ENCODE assay signal across 24 mouse cellular contexts in the genomic region with DNA sequence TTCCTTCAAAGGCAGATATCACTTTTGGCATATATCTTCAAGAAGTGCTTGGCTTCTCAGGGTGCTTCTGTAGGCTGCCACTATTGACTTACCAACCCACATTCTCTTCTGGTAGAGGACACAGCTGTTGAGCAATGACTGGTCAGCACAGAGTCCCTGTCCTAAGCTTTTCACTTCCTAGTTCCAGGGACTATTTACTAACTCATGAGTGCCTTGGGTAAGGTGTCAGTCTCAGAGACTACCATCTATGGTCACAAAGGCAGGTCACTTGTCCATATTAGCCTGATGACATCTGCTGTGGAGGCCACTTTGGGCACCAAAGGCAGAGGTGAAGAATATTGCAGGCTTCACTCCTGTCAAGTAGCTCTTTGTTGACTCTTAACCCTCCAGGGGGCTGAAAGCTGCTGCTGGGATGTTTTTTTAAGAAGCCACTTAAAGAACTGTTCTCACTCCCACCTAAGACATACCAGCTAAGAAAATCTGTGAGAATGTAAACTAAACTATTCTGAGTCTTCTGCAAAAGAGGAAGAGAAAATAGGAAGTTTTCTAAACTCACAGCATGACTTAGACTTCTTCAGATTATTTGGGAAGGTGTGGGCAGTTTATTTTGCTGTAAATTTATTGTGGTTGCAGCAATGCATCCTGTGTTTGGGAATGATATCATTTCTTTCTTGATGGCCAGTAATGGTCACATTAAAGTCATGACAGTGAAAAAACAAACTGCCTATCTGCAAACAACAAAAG. TPM values are rescaled to one million over a fixed set of nuclear protein-coding genes. Genes with fewer than 3 reads are reported as not detected.
DNase-seq lines count a peak whose midpoint lies in the region; ATAC-seq and TF ChIP-seq lines count a peak whose summit lies in the region.
"Had no signal": no experiment of that assay in that cellular context is flagged by ENCODE, and none has a peak within 500 bp of the region (broad histone marks: within the 10 kb centered on the region; RNA-seq: fewer than 3 reads in every experiment).

No protein-coding gene starts in this region.

- H3K4me1 ChIP-seq in lung, postnatal 0 days (ENCODE audit: insufficient read depth, low read depth, low read length), result no peaks in the 10 kb centered on the region
- H3K4me1 ChIP-seq in small intestine, adult 2 months (ENCODE audit: control insufficient read depth, insufficient read depth, insufficient read length, low read length), result no peaks in the 10 kb centered on the region
- H3K4me1 ChIP-seq: forebrain, embryonic 15.5 days; limb, embryonic 13.5 days; lung, embryonic 15.5 days; midbrain, embryonic 15.5 days; stomach, embryonic 15.5 days had no signal

- no peaks in the 10 kb centered on the region for H3K9me3 ChIP-seq in lung, postnatal 0 days (ENCODE audit: low read length)
- H3K9me3 ChIP-seq: forebrain, embryonic 15.5 days; limb, embryonic 13.5 days; lung, embryonic 15.5 days; midbrain, embryonic 15.5 days; stomach, embryonic 15.5 days had no signal

- 0 out of 2 replicates have a peak, but pooled peaks have one; percentile 31 for ATAC-seq in frontal cortex, adult (ENCODE audit: low TSS enrichment)
- no peak; the same call in 1 of the 2 replicates for ATAC-seq in lung, postnatal 0 days
- ATAC-seq in common myeloid progenitor, adult 5-6 weeks (replicated peaks; ENCODE audit: low read depth, poor library complexity, severe bottlenecking), result peak; percentile 87
- ATAC-seq: forebrain, embryonic 15.5 days; hindbrain, embryonic 16.5 days; midbrain, embryonic 15.5 days had no signal

- intact Hi-C loops in heart, postnatal 36 days (cut with DNase I), result no loop called here

- H3K27ac ChIP-seq in lung, postnatal 0 days (ENCODE audit: low read length), result no peak overlapping the region
- peak overlapping the region; percentile 41; the same call in 1 of the 2 replicates for H3K27ac ChIP-seq in small intestine, adult 2 months (ENCODE audit: insufficient read depth, low read depth, low read length)
- H3K27ac ChIP-seq: forebrain, embryonic 15.5 days; gastrocnemius, adult 2 months; limb, embryonic 13.5 days; lung, embryonic 15.5 days; midbrain, embryonic 15.5 days; stomach, embryonic 15.5 days had no signal

- H3K4me3 ChIP-seq in lung, postnatal 0 days (ENCODE audit: low read depth, low read length), result no peak overlapping the region
- no peak overlapping the region for H3K4me3 ChIP-seq in small intestine, adult 2 months (ENCODE audit: low read depth, low read length)
- H3K4me3 ChIP-seq: erythroblast, embryonic 14.5 days; forebrain, embryonic 15.5 days; gastrocnemius, adult 2 months; limb, embryonic 13.5 days; lung, embryonic 15.5 days; midbrain, embryonic 15.5 days; stomach, embryonic 15.5 days had no signal

- no peaks in the 10 kb centered on the region for H3K36me3 ChIP-seq in lung, postnatal 0 days (ENCODE audit: insufficient read depth, low read length)
- no peaks in the 10 kb centered on the region for H3K36me3 ChIP-seq in small intestine, adult 2 months (ENCODE audit: control insufficient read depth, insufficient read depth, low read length)
- H3K36me3 ChIP-seq: forebrain, embryonic 15.5 days; limb, embryonic 13.5 days; lung, embryonic 15.5 days; midbrain, embryonic 15.5 days; stomach, embryonic 15.5 days had no signal

- no peak for DNase-seq in frontal cortex, postnatal 14 days (ENCODE audit: low spot score in 2 of 2)
- DNase-seq in lung, postnatal 0 days (ENCODE audit: low spot score), result peak; percentile 18
- DNase-seq in lung, postnatal 14 days, result no peak
- no peak for DNase-seq in right cerebral cortex, adult 18-20 months
- no peak for DNase-seq in heart, postnatal 36 days
- DNase-seq: cerebellum, adult 11-12 months; gastrocnemius, adult 2 months; kidney, adult 18-20 months; right cerebral cortex, postnatal 25 days had no signal

- TF ChIP-seq POLR2A in small intestine, adult 2 months (IDR thresholded peaks at IDR 0.05; ENCODE audit: low read depth, low read length), result no peak

- no peak for TF ChIP-seq EP300 in lung, postnatal 0 days (IDR thresholded peaks at IDR 0.05)

- H3K4me2 ChIP-seq in lung, postnatal 0 days (replicated peaks; ENCODE audit: low read depth, low read length), result no peak overlapping the region
- H3K4me2 ChIP-seq: forebrain, embryonic 15.5 days; limb, embryonic 13.5 days; lung, embryonic 15.5 days; midbrain, embryonic 15.5 days; stomach, embryonic 15.5 days had no signal

- no peak for TF ChIP-seq CTCF in lung, postnatal 0 days (IDR thresholded peaks at IDR 0.05)
- TF ChIP-seq CTCF in small intestine, adult 2 months (IDR thresholded peaks at IDR 0.05; ENCODE audit: extremely low read depth, insufficient read length, insufficient replicate concordance, low read depth, low read length), result no peak

- no peaks in the 10 kb centered on the region for H3K27me3 ChIP-seq in lung, postnatal 0 days (replicated peaks; ENCODE audit: insufficient read depth, low read length)
- no peaks in the 10 kb centered on the region for H3K27me3 ChIP-seq in small intestine, adult 2 months (ENCODE audit: control insufficient read depth, insufficient read depth, low read length)
- H3K27me3 ChIP-seq: forebrain, embryonic 15.5 days; limb, embryonic 13.5 days; lung, embryonic 15.5 days; midbrain, embryonic 15.5 days; stomach, embryonic 15.5 days had no signal

- H3K9ac ChIP-seq in lung, postnatal 0 days (replicated peaks; ENCODE audit: low read depth), result no peak overlapping the region
- H3K9ac ChIP-seq: forebrain, embryonic 15.5 days; limb, embryonic 13.5 days; lung, embryonic 15.5 days; midbrain, embryonic 15.5 days; stomach, embryonic 15.5 days had no signal

RNA-seq across cellular contexts. Expression of a gene that starts 7.3 kb away (rescaled TPM):
- 1.3 and 2.4 TPM in 2 replicates for polyA plus RNA-seq in lung, postnatal 0 days (2015; fragmentation: Nextera tagmentation; extraction: Ambion mirVana)
- total RNA-seq in common myeloid progenitor, adult 5-6 weeks (2017), result not detected in 2 replicates
- polyA plus RNA-seq in small intestine, adult 2 months (2012; rRNA removed), result 0.05 and 0.66 TPM in 2 replicates
- 1 to 10 TPM in 1 of 2 experiments, under 1 TPM in 1; 0.46 to 1.2 TPM for total RNA-seq in heart, postnatal 36 days (2021)
- total RNA-seq: gastrocnemius, adult 2 months had no signal
- polyA plus RNA-seq: erythroblast, embryonic 14.5 days; forebrain, embryonic 15.5 days; limb, embryonic 13.5 days; midbrain, embryonic 15.5 days had no signal

RNA-seq across cellular contexts. Expression of a gene that starts 50.9 kb away (rescaled TPM):
- not detected in 2 replicates for polyA plus RNA-seq in lung, postnatal 0 days (2015; fragmentation: Nextera tagmentation; extraction: Ambion mirVana)
- total RNA-seq in common myeloid progenitor, adult 5-6 weeks (2017), result not detected in 2 replicates
- polyA plus RNA-seq in small intestine, adult 2 months (2012; rRNA removed), result not detected in 2 replicates
- total RNA-seq in heart, postnatal 36 days (2021), result not detected
- total RNA-seq: gastrocnemius, adult 2 months; heart, adult 18-20 months; left cerebral cortex, adult 8-10 months had no signal
- polyA plus RNA-seq: brain, embryonic 14.5 days; erythroblast, embryonic 14.5 days; forebrain, embryonic 15.5 days; heart, postnatal 0 days; hindbrain, embryonic 16.5 days; limb, embryonic 13.5 days; lung, embryonic 15.5 days; midbrain, embryonic 15.5 days; stomach, embryonic 15.5 days; thymus, postnatal 0 days had no signal
